Mouse (Mus musculus) common myeloid progenitor, adult 5-6 weeks (primary cell): ENCODE measurements around the gene C1rl. TPM values are rescaled to one million over a fixed set of nuclear protein-coding genes. Genes with fewer than 3 reads are reported as not detected.
"Not testable (repeated sequence)": the region's sequence is repeated elsewhere in the genome, so short reads cannot be mapped to it uniquely, and the experiment has no call there.

ENCODE experiments used
- ATAC-seq: replicated peaks from 2 replicates; pipeline ENCODE4 v1.8.0; 2016; ENCODE audit warnings: low read depth, mild to moderate bottlenecking, moderate TSS enrichment, inconsistent platforms; ENCODE audit not compliant: poor library complexity, severe bottlenecking
- total RNA-seq: library from RNA; stranded (forward); fragments of 200-1000, 187-1606 nt; gene quantifications from 2 replicates; pipeline ENCODE4 v1.2.3, GENCODE M21; 2017

The C1rl gene
- total RNA-seq, 1 experiment from 2014 or later, result 1.9 TPM

GRCm38 (mm10) chr6:124552766-124553165 is 59.9 kb downstream of the C1rl start:
- ATAC-seq, result no peak

DNA sequence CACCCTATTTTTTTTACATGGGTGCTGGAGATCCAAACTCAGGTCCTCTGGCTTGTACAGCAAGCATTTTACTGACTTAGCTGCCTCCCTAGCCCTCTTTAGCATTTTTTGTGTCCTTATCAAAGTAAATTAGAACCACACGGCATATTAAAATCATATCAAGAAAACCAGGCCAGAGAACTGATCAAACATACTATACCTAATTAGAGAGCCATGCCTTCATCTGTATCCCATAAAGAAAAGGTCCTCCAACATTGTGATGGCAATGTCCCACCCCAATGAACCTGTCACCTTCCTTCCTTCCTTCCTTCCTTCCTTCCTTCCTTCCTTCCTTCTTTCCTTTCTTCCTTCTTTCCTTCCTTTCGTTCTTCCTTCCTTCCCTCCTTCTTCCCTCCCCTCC is 63.0 kb downstream of the C1rl start:
- ATAC-seq, result not testable (repeated sequence)

Other genes with a start within 250 kb of the C1rl start
- 2.0 and 5.8 TPM in 2 replicates for gene Cd163, start 188.5 kb upstream of the C1rl start, total RNA-seq
- gene Pex5, start 78.0 kb upstream of the C1rl start, total RNA-seq, result 19.9 and 20.5 TPM in 2 replicates
- gene Clstn3, start 28.3 kb upstream of the C1rl start, total RNA-seq, result 12.5 and 15.8 TPM in 2 replicates
- gene C1ra, start 19.3 kb downstream of the C1rl start, total RNA-seq, result 1.7 and 3.9 TPM in 2 replicates
- not detected in 2 replicates for gene C1s1, start 49.2 kb downstream of the C1rl start, total RNA-seq
- gene C1rb, start 77.2 kb downstream of the C1rl start, total RNA-seq, result not detected in 2 replicates
- 0.23 TPM in 1 of 2 replicates, not detected in the other for gene C1s2, start 143.0 kb downstream of the C1rl start, total RNA-seq
- gene Lpcat3, start 169.9 kb downstream of the C1rl start, total RNA-seq, result 31.5 and 34.1 TPM in 2 replicates
- 222 and 280 TPM in 2 replicates for gene Emg1, start 219.1 kb downstream of the C1rl start, total RNA-seq
- 402 and 404 TPM in 2 replicates for gene Phb2, start 219.2 kb downstream of the C1rl start, total RNA-seq
- gene Ptpn6, start 245.6 kb downstream of the C1rl start, total RNA-seq, result 235 and 315 TPM in 2 replicates
- 112 and 129 TPM in 2 replicates for gene Grcc10, start 248.3 kb downstream of the C1rl start, total RNA-seq